Comparison of ENCODE assay signal across 31 mouse cellular contexts in genomic region chr3:84816951-84817350, GRCm38 (mm10). TPM values are rescaled to one million over a fixed set of nuclear protein-coding genes. Genes with fewer than 3 reads are reported as not detected.
DNase-seq lines count a peak whose midpoint lies in the region; ATAC-seq and TF ChIP-seq lines count a peak whose summit lies in the region.
"Had no signal": no experiment of that assay in that cellular context is flagged by ENCODE, and none has a peak within 500 bp of the region (broad histone marks: within the 10 kb centered on the region; RNA-seq: fewer than 3 reads in every experiment).

No protein-coding gene starts in this region.

- H3K27me3 ChIP-seq in hindbrain, embryonic 14.5 days (ENCODE audit: control insufficient read depth, insufficient read depth, low read length): no peaks in the 10 kb centered on the region
- no peaks in the 10 kb centered on the region for H3K27me3 ChIP-seq in hindbrain, embryonic 13.5 days
- no peaks in the 10 kb centered on the region for H3K27me3 ChIP-seq in midbrain, embryonic 13.5 days
- no peaks in the 10 kb centered on the region for H3K27me3 ChIP-seq in midbrain, embryonic 14.5 days (ENCODE audit: control insufficient read depth, insufficient read depth, low read length)
- H3K27me3 ChIP-seq in MEL (ENCODE audit: control insufficient read depth in 1 of 2, insufficient read depth in 2 of 2, low read length in 2 of 2): no peaks in the 10 kb centered on the region
- H3K27me3 ChIP-seq in liver, embryonic 15.5 days: no peaks in the 10 kb centered on the region
- no peaks in the 10 kb centered on the region for H3K27me3 ChIP-seq in forebrain, embryonic 10.5 days (ENCODE audit: poor library complexity, severe bottlenecking)
- H3K27me3 ChIP-seq: embryonic facial prominence, embryonic 15.5 days; forebrain, embryonic 15.5 days; heart, embryonic 13.5 days; limb, embryonic 13.5 days; midbrain, embryonic 15.5 days had no signal

- no peak overlapping the region for H3K27ac ChIP-seq in hindbrain, embryonic 14.5 days
- no peak overlapping the region for H3K27ac ChIP-seq in hindbrain, embryonic 13.5 days
- H3K27ac ChIP-seq in midbrain, embryonic 13.5 days: no peak overlapping the region
- H3K27ac ChIP-seq in midbrain, embryonic 14.5 days (replicated peaks; ENCODE audit: low read depth, low read length): no peak overlapping the region
- no peak overlapping the region for H3K27ac ChIP-seq in MEL (ENCODE audit: control insufficient read depth, low read depth, low read length)
- no peak overlapping the region for H3K27ac ChIP-seq in liver, embryonic 15.5 days (replicated peaks)
- no peak overlapping the region for H3K27ac ChIP-seq in forebrain, embryonic 10.5 days
- H3K27ac ChIP-seq: embryonic facial prominence, embryonic 15.5 days; forebrain, embryonic 15.5 days; heart, adult 2 months; heart, embryonic 13.5 days; limb, embryonic 13.5 days; midbrain, embryonic 15.5 days had no signal

- peaks cover 27% of the 10 kb centered on the region for H3K4me1 ChIP-seq in hindbrain, embryonic 14.5 days (replicated peaks; ENCODE audit: control insufficient read depth, insufficient read depth, low read length)
- peaks cover 38% of the 10 kb centered on the region for H3K4me1 ChIP-seq in hindbrain, embryonic 13.5 days (replicated peaks)
- H3K4me1 ChIP-seq in midbrain, embryonic 13.5 days (replicated peaks): peaks cover 32% of the 10 kb centered on the region
- peaks cover 20% of the 10 kb centered on the region for H3K4me1 ChIP-seq in midbrain, embryonic 14.5 days (ENCODE audit: control insufficient read depth, insufficient read depth, low read length)
- H3K4me1 ChIP-seq in MEL (ENCODE audit: control insufficient read depth in 1 of 2, insufficient read depth in 2 of 2, low read length in 2 of 2): peaks cover 13 to 17% of the 10 kb centered on the region in 2 experiments
- H3K4me1 ChIP-seq in liver, embryonic 15.5 days (replicated peaks): peaks cover 43% of the 10 kb centered on the region
- H3K4me1 ChIP-seq in forebrain, embryonic 10.5 days: peaks cover 43% of the 10 kb centered on the region

- TF ChIP-seq POLR2A in MEL (IDR thresholded peaks at IDR 0.05; ENCODE audit: control insufficient read depth in 1 of 2, insufficient read depth in 1 of 2, low read depth in 1 of 2, low read length in 2 of 2, poor library complexity in 1 of 2): no peak

- H3K9me3 ChIP-seq in hindbrain, embryonic 14.5 days (ENCODE audit: control insufficient read depth, low read length): no peaks in the 10 kb centered on the region
- H3K9me3 ChIP-seq in hindbrain, embryonic 13.5 days: no peaks in the 10 kb centered on the region
- no peaks in the 10 kb centered on the region for H3K9me3 ChIP-seq in midbrain, embryonic 13.5 days
- H3K9me3 ChIP-seq in midbrain, embryonic 14.5 days (ENCODE audit: control insufficient read depth, low read length): no peaks in the 10 kb centered on the region
- no peaks in the 10 kb centered on the region for H3K9me3 ChIP-seq in MEL (replicated peaks; ENCODE audit: insufficient read depth, low read length)
- no peaks in the 10 kb centered on the region for H3K9me3 ChIP-seq in liver, embryonic 15.5 days (replicated peaks)
- no peaks in the 10 kb centered on the region for H3K9me3 ChIP-seq in forebrain, embryonic 10.5 days
- H3K9me3 ChIP-seq: embryonic facial prominence, embryonic 15.5 days; forebrain, embryonic 15.5 days; heart, embryonic 13.5 days; limb, embryonic 13.5 days; midbrain, embryonic 15.5 days had no signal

- H3K36me3 ChIP-seq in hindbrain, embryonic 14.5 days (replicated peaks; ENCODE audit: control insufficient read depth, insufficient read depth): no peaks in the 10 kb centered on the region
- H3K36me3 ChIP-seq in hindbrain, embryonic 13.5 days: no peaks in the 10 kb centered on the region
- no peaks in the 10 kb centered on the region for H3K36me3 ChIP-seq in midbrain, embryonic 13.5 days
- H3K36me3 ChIP-seq in midbrain, embryonic 14.5 days (ENCODE audit: control insufficient read depth, insufficient read depth, low read length): no peaks in the 10 kb centered on the region
- H3K36me3 ChIP-seq in MEL (ENCODE audit: control insufficient read depth in 1 of 2, insufficient read depth in 2 of 2, low read length in 2 of 2): peaks cover 4 to 47% of the 10 kb centered on the region in 2 experiments; a peak in 3 of 4 replicates
- H3K36me3 ChIP-seq in liver, embryonic 15.5 days (replicated peaks): peaks cover 3% of the 10 kb centered on the region; the same call in 1 of the 2 replicates
- H3K36me3 ChIP-seq in forebrain, embryonic 10.5 days (replicated peaks): peaks cover 21% of the 10 kb centered on the region
- H3K36me3 ChIP-seq: embryonic facial prominence, embryonic 15.5 days; forebrain, embryonic 15.5 days; midbrain, embryonic 15.5 days had no signal

- 0 out of 2 replicates have a peak overlapping the region, but pooled peaks have one; percentile 99 for H3K4me2 ChIP-seq in hindbrain, embryonic 14.5 days (replicated peaks)
- no peak overlapping the region for H3K4me2 ChIP-seq in hindbrain, embryonic 13.5 days
- no peak overlapping the region for H3K4me2 ChIP-seq in midbrain, embryonic 13.5 days (replicated peaks)
- H3K4me2 ChIP-seq in midbrain, embryonic 14.5 days (ENCODE audit: low read length): no peak overlapping the region
- H3K4me2 ChIP-seq in liver, embryonic 15.5 days: peak overlapping the region; percentile 11; the same call in 1 of the 2 replicates

- ATAC-seq in hindbrain, embryonic 14.5 days (ENCODE audit: low FRiP score): no peak
- no peak for ATAC-seq in hindbrain, embryonic 13.5 days (ENCODE audit: low FRiP score)
- ATAC-seq in midbrain, embryonic 13.5 days: no peak
- no peak for ATAC-seq in midbrain, embryonic 14.5 days (ENCODE audit: low FRiP score, low TSS enrichment)
- ATAC-seq in liver, embryonic 15.5 days (ENCODE audit: insufficient read depth): no peak
- ATAC-seq: activated CD4-positive, CD25-positive, alpha-beta regulatory T cell, adult 4 months; CD4-positive, CD25-positive, alpha-beta regulatory T cell, adult 4 months; forebrain, embryonic 15.5 days; inflammation-experienced regulatory T-cells, adult 6 months; lung, postnatal 0 days; midbrain, embryonic 15.5 days had no signal

- peaks cover 42% of the 10 kb centered on the region for H3K79me2 ChIP-seq in MEL (ENCODE audit: control insufficient read depth, insufficient read depth, low read length, poor library complexity)

- no peak for TF ChIP-seq CTCF in MEL (IDR thresholded peaks at IDR 0.05 in 2 of 3, conservative IDR thresholded peaks at IDR 0.05 in 1 of 3; ENCODE audit: control insufficient read depth in 1 of 3, insufficient read depth in 1 of 3, low read depth in 2 of 3, low read length in 3 of 3, poor library complexity in 1 of 3, severe bottlenecking in 1 of 3)

- 75% methylated on average over 1 of the region's 1 CpGs for WGBS in hindbrain, embryonic 14.5 days
- 75% methylated on average over 1 of the region's 1 CpGs for WGBS in hindbrain, embryonic 13.5 days
- 54% methylated on average over 1 of the region's 1 CpGs for WGBS in midbrain, embryonic 13.5 days
- 39% methylated on average over 1 of the region's 1 CpGs for WGBS in midbrain, embryonic 14.5 days
- 30% methylated on average over 1 of the region's 1 CpGs for WGBS in liver, embryonic 15.5 days (ENCODE audit: insufficient replicate concordance)
- 71% methylated on average over 1 of the region's 1 CpGs for WGBS in forebrain, embryonic 10.5 days

- H3K9ac ChIP-seq in hindbrain, embryonic 14.5 days: no peak overlapping the region
- no peak overlapping the region for H3K9ac ChIP-seq in hindbrain, embryonic 13.5 days
- H3K9ac ChIP-seq in midbrain, embryonic 13.5 days (replicated peaks): 0 out of 2 replicates have a peak overlapping the region, but pooled peaks have one; percentile 14
- no peak overlapping the region for H3K9ac ChIP-seq in midbrain, embryonic 14.5 days (replicated peaks; ENCODE audit: low read length)
- H3K9ac ChIP-seq in MEL (ENCODE audit: control insufficient read depth, low read depth, low read length, poor library complexity, severe bottlenecking): no peak overlapping the region; the same call in 1 of the 2 replicates
- no peak overlapping the region for H3K9ac ChIP-seq in liver, embryonic 15.5 days
- H3K9ac ChIP-seq: embryonic facial prominence, embryonic 15.5 days; forebrain, embryonic 15.5 days had no signal

- 0 out of 4 replicates have a peak, but pooled peaks of 1 of the 2 experiments have one; percentile 11 for TF ChIP-seq EP300 in MEL (IDR thresholded peaks at IDR 0.05; ENCODE audit: low read depth in 1 of 2, low read length in 2 of 2)

- no peak overlapping the region for H3K4me3 ChIP-seq in hindbrain, embryonic 14.5 days (replicated peaks; ENCODE audit: low read length)
- no peak overlapping the region for H3K4me3 ChIP-seq in hindbrain, embryonic 13.5 days
- no peak overlapping the region for H3K4me3 ChIP-seq in midbrain, embryonic 13.5 days (replicated peaks)
- no peak overlapping the region for H3K4me3 ChIP-seq in midbrain, embryonic 14.5 days (replicated peaks; ENCODE audit: low read depth, low read length)
- H3K4me3 ChIP-seq in MEL (ENCODE audit: control insufficient read depth in 1 of 2, insufficient read depth in 1 of 2, low read depth in 2 of 2, low read length in 2 of 2): no peak overlapping the region
- no peak overlapping the region for H3K4me3 ChIP-seq in liver, embryonic 15.5 days (replicated peaks)
- no peak overlapping the region for H3K4me3 ChIP-seq in forebrain, embryonic 10.5 days
- H3K4me3 ChIP-seq: forebrain, embryonic 15.5 days; heart, adult 2 months had no signal

- TF ChIP-seq RAD21 in MEL (IDR thresholded peaks at IDR 0.05; ENCODE audit: low read depth, low read length): no peak

- no peak for DNase-seq in hindbrain, embryonic 14.5 days (ENCODE audit: low spot score)
- no peak for DNase-seq in midbrain, embryonic 14.5 days
- DNase-seq in MEL (ENCODE audit: low read depth, low spot score): no peak
- no peak for DNase-seq in forebrain, embryonic 10.5 days (ENCODE audit: extremely low spot score, low spot score)
- DNase-seq in layer of hippocampus, postnatal 10 days (ENCODE audit: low spot score in 2 of 2): no peak
- DNase-seq: adrenal gland, adult 2 months; cerebellum, adult 11 months; cerebellum, adult 9-10 months; cerebellum, postnatal 36 days; embryo, embryonic 11 days; gastrocnemius, postnatal 36 days; heart, adult 2 months; heart, postnatal 10 days; kidney, adult 11 months; kidney, postnatal 14 days; lung, adult 18-20 months; lung, postnatal 4 days; right cerebral cortex, postnatal 4 days; thymus, postnatal 4 days had no signal

RNA-seq across cellular contexts. Expression of gene Fbxw7, which starts 1.9 kb away (rescaled TPM):
- 37.4 and 38.0 TPM in 2 replicates for polyA plus RNA-seq in hindbrain, embryonic 14.5 days (2014; fragmentation: Nextera tagmentation; extraction: Ambion mirVana)
- 24.4 and 26.1 TPM in 2 replicates for polyA plus RNA-seq in hindbrain, embryonic 13.5 days (2015; fragmentation: Nextera tagmentation; extraction: Ambion mirVana)
- polyA plus RNA-seq in midbrain, embryonic 13.5 days (2015; fragmentation: Nextera tagmentation; extraction: Ambion mirVana): 21.4 and 23.3 TPM in 2 replicates
- polyA plus RNA-seq in midbrain, embryonic 14.5 days (2014; fragmentation: Nextera tagmentation; extraction: Ambion mirVana): 24.7 and 26.7 TPM in 2 replicates
- 13.9 and 14.5 TPM in 2 replicates for total RNA-seq in MEL (2012; rRNA removed)
- 10 to 100 TPM in 1 of 2 experiments, not detected in 1; 11.8 TPM for polyA plus RNA-seq in MEL (2012; ENCODE audit: insufficient read depth in 1 of 2, insufficient read length in 2 of 2, low read depth in 1 of 2, low replicate concordance in 2 of 2, missing spikeins in 1 of 2)
- polyA plus RNA-seq in liver, embryonic 15.5 days (2015; fragmentation: Nextera tagmentation; extraction: Ambion mirVana): 2.5 and 3.0 TPM in 2 replicates
- polyA plus RNA-seq in forebrain, embryonic 10.5 days (2016; fragmentation: Nextera tagmentation; extraction: Ambion mirVana): 11.7 and 11.9 TPM in 2 replicates
- 100 to 1,000 TPM; 119 to 127 TPM for total RNA-seq in layer of hippocampus, postnatal 10 days (2021)

Comparison
In these comparisons a context has a peak if more than half of its experiments do, and no peak if none do; other contexts are left out.
1. H3K4me2 ChIP-seq: peak in hindbrain, embryonic 14.5 days (single experiment) and liver, embryonic 15.5 days (single experiment); none in hindbrain, embryonic 13.5 days (single experiment), midbrain, embryonic 13.5 days (single experiment) and midbrain, embryonic 14.5 days (single experiment).